Mouse (Mus musculus): ENCODE measurements around the gene Tmem156.
A peak's percentile ranks its signal among the peaks of the same experiment; 100 is the strongest.

The Tmem156 gene

GRCm38 (mm10) chr5:65046442-65047284 is 45.3 kb downstream of the Tmem156 start:
- no peak for DNase-seq

- no peak for DNase-seq
Observed at GRCm38 (mm10) chr5:65045642-65046370, 46.1 kb downstream of the Tmem156 start.

GRCm38 (mm10) chr5:65043407-65043895 is 48.5 kb downstream of the Tmem156 start:
- no peak for DNase-seq

- peak; percentile 50 to 61 for DNase-seq
Observed at GRCm38 (mm10) chr5:65040463-65040862, 51.5 kb downstream of the Tmem156 start.

DNA sequence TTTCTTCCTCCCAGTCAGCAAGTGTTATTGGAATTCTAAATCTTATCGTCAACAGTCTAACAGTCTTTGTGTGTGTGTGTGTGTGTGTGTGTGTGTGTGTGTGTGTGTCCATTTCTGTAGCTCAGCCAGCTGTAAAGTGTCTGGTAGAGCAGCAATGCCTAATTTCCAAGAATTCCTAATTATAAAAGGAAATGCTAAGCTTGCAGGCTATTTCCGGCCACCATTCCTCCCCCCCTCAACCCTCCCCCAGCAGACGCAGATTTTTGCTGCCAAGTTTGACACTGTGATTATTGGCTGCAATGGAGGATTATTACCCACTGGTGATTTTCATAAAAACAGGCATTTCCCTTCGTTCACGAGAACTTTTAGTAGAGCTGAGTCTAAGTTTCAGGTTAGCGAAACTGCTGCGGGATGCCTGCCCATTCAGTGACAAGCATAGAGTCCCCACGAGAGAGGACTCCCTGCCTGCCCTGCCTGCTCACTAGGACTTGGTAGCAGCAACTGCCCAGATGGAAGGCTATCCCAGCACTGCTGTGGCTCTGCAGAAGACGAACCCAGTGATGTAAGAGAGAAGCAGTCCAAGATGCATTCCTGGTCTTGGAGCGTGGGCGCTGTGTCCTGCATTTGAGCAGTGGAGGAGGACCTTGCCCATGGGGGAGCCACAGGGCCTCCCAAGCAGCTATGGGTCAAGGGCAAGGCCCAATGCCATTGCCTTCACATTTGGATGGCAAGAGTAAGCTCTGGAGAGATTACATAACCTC is 52.9 kb downstream of the Tmem156 start:
- DNase-seq = peak; percentile 64 to 68

DNA sequence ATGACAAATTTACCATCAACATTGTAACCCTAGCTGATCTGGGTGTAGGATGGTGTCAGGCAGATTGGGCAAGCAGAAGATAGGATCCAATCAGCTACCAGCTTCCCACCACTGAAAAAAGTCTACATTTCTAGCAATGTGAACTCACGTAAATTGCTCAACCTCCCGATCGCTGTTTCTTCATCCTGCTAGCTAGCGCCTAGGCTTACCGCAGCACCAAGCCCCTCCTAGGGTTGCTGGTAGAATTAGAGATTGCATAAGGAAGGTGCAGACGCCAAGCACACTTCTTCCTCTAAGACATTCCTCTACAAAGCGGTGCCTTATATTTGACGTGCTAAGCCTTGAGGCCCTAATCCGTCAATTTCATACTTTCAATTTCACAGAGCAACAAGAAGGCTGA is 53.6 kb downstream of the Tmem156 start:
- peak in 1 of 2 experiments; percentile 30 for DNase-seq

DNA sequence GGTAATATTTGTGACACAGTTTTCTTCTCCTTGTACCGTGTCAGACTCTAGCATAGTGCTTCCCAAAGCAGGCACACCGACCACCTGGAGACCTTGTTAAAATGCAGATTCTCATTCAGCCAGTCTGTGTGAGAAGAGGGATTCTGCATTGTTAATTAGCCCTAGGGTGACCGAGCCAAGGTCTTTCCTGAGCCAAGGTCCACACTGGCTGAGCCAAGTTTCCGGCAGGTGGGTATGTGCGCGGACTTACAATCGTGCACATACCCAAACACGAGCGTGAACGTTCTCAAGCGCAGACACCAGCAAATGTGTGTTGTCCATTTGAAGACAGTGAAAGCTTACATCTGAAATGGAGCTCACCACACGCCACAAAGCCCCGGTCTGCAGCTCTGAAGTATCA is 55.3 kb downstream of the Tmem156 start:
- DNase-seq = no peak

GRCm38 (mm10) chr5:65028019-65028418 is 63.9 kb downstream of the Tmem156 start:
- peak; percentile 48 to 49 for DNase-seq

- DNase-seq = no peak
Observed at GRCm38 (mm10) chr5:65026776-65027175, 65.2 kb downstream of the Tmem156 start.

DNA sequence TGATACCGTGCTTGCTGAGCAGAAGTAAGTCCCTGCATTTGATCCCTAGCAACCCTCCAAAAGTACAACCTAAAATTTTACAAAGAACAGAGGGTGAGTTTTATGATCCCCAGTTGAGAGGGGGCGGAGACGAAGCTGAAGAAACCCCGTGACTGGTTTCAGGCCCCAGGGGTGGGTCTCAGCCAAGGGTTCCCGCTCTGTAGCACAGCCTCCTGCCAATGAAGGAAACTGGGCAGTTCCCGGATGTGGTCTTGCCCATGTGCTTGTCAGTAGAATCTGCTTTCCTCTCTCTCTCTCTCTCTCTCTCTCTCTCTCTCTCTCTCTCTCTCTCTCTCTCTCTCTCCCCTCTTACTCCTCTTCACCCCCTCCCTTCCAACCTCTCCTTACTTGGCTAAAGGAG is 66.0 kb downstream of the Tmem156 start:
- peak in 1 of 2 experiments; percentile 32 for DNase-seq

DNA sequence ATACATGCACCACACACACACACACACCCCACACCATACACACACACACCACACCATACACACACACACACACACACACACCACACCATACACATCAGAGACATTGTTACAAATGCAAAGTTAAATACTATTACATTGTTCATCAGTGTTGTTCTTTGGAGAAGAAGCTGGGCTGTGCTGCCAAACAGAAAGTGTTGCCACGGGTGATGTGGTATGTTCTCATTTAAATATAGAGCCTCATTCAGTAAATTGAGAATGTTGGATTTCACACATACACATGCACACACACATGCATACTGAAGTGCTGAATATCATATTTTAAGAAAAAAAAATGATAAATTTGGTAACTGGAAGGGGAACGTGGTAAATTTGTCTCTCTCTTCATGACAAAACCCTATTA is 67.3 kb downstream of the Tmem156 start:
- no peak for DNase-seq

DNA sequence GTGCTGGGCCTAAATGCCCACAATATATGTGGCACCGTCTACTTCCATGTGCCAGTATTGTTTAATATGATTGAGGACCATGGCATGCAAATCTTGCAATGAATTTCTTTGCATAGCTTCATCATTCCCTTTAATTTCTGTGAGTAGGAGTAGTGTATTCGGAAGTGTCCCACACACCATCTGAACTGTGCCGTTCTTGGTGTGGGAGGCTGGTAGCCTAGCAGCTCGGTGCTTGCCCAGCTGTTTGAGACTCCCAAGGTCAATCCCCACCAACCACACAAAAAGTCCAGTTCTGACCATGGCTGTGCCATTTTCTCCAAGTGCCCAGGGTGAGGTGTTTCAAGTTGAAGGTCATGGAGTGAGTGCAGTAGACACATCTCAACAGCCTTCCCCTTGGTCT is 69.9 kb downstream of the Tmem156 start:
- no peak for DNase-seq

DNA sequence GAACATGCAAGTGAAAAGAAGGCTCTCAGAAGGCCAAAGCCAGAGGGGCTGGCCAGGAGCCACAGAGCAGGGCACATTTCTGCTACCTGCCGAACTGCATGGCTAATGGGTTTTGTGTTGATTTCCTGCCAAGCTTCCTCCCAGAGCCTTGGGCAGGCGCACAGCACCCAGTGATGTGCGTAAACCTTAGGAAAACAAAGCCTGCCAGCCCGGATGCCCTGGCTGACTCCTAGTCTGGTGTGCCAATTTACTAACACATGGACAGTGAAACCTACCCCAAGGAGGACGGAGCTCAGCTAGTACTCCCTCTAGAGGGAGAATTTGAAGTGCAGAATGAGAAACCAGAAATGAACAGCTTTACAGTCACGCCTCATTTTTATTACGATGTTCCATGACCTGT is 72.1 kb downstream of the Tmem156 start:
- peak; percentile 42 to 63 for DNase-seq

DNA sequence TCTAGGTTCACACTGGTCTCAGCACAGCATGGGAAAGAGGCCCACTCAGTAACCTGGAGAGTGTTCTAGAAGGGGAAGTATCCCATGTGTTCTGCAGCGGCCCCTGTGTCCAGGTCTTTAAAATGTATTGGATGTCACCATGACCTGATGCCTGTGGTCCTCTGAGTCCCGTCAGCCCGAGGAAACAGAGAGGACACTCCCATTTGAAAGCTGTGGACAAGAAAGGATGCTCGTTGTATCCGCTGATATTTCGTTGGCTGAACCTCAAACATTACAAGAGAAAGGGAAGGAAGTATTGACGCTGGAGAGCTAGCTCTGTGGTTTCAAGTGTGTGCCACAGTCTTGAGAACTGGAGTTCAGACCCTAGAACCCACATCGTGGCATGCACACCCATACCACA is 72.8 kb downstream of the Tmem156 start:
- no peak for DNase-seq

GRCm38 (mm10) chr5:65015508-65015907 is 76.4 kb downstream of the Tmem156 start:
- no peak for DNase-seq

GRCm38 (mm10) chr5:65011901-65012573 is 79.9 kb downstream of the Tmem156 start:
- no peak for DNase-seq

DNA sequence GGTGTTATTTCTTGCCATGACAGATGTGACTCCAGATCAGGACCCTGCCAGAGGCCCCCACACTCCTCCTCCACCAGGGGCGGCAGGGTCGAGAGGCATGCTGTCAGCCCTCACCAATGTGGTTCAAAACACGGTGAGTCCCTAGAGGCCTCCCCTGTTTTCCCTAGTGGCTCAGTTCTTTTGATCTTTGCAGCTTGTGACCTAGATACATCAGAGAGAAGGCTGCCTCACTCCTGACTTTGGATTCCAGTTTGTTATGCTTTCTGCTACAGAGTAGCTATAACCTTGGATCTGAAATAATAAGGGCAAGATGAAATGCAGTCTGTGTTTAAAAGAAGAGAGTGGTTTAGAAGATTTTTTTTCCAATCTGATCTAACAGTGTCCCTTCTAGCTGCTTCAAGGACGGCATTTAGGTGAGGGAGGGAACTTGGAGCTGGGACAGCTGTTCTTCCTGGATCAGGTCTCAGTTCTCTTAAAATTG is 85.9 kb downstream of the Tmem156 start:
- DNase-seq = peak in 1 of 2 experiments; percentile 19

GRCm38 (mm10) chr5:65005251-65005650 is 86.7 kb downstream of the Tmem156 start:
- no peak for DNase-seq

Measured in kidney, postnatal 4 days (tissue).